Mouse (Mus musculus): Measurements from ENCODE around the gene Kalrn. TPM values are rescaled to one million over a fixed set of nuclear protein-coding genes. Genes with fewer than 3 reads are reported as not detected.

Gene Kalrn
- polyA plus RNA-seq, 1 experiment from 2014 or later, result 23.7 TPM

- ATAC-seq (ENCODE audit: low FRiP score), result no peak
- Histone ChIP-seq H3K9me3 (replicated peaks) (no peaks in the 10 kb centered on the region), H3K9ac (replicated peaks) (no peak overlapping the region), H3K27me3 (replicated peaks) (no peaks in the 10 kb centered on the region), H3K4me1 (no peaks in the 10 kb centered on the region), H3K4me3 (replicated peaks) (no peak overlapping the region), H3K27ac (replicated peaks) (no peak overlapping the region), H3K4me2 (no peak overlapping the region), H3K36me3 (no peaks in the 10 kb centered on the region)
- WGBS, result 88% methylated on average over 2 of the region's 2 CpGs
Observed at GRCm38 (mm10) chr16:34270681-34271080, 302.7 kb downstream of the Kalrn start.

GRCm38 (mm10) chr16:34269642-34270041 lies 303.7 kb downstream of the Kalrn start:
- Histone ChIP-seq H3K27ac (replicated peaks) (no peak overlapping the region), H3K9me3 (replicated peaks) (no peaks in the 10 kb centered on the region), H3K36me3 (no peaks in the 10 kb centered on the region), H3K4me3 (replicated peaks) (no peak overlapping the region), H3K4me1 (no peaks in the 10 kb centered on the region), H3K27me3 (replicated peaks) (no peaks in the 10 kb centered on the region), H3K4me2 (no peak overlapping the region), H3K9ac (replicated peaks) (no peak overlapping the region)
- ATAC-seq (ENCODE audit: low FRiP score), result no peak
- WGBS, result 81% methylated on average over 8 of the region's 8 CpGs

GRCm38 (mm10) chr16:34267751-34268150 lies 305.6 kb downstream of the Kalrn start:
- Histone ChIP-seq H3K27me3 (replicated peaks) (no peaks in the 10 kb centered on the region), H3K36me3 (no peaks in the 10 kb centered on the region), H3K4me2 (no peak overlapping the region), H3K9me3 (replicated peaks) (no peaks in the 10 kb centered on the region), H3K4me1 (peaks cover 7% of the 10 kb centered on the region; the same call in 1 of the 2 replicates), H3K4me3 (replicated peaks) (no peak overlapping the region), H3K27ac (replicated peaks) (no peak overlapping the region), H3K9ac (replicated peaks) (no peak overlapping the region)
- 90% methylated on average over 1 of the region's 1 CpGs for WGBS
- no peak for ATAC-seq (ENCODE audit: low FRiP score)

- Histone ChIP-seq H3K36me3 (no peaks in the 10 kb centered on the region), H3K27me3 (replicated peaks) (0 out of 2 replicates have a peak, but pooled peaks cover under 1% of the 10 kb centered on the region), H3K4me2 (no peak overlapping the region), H3K4me3 (replicated peaks) (no peak overlapping the region), H3K27ac (replicated peaks) (no peak overlapping the region), H3K9me3 (replicated peaks) (no peaks in the 10 kb centered on the region), H3K9ac (replicated peaks) (no peak overlapping the region), H3K4me1 (peaks cover 22% of the 10 kb centered on the region; the same call in 1 of the 2 replicates)
- ATAC-seq (ENCODE audit: low FRiP score), result no peak
- WGBS, result 86% methylated on average over 3 of the region's 3 CpGs
Observed at GRCm38 (mm10) chr16:34264671-34265070, 308.7 kb downstream of the Kalrn start.

- Histone ChIP-seq H3K27me3 (replicated peaks) (0 out of 2 replicates have a peak, but pooled peaks cover 6% of the 10 kb centered on the region), H3K9ac (replicated peaks) (no peak overlapping the region), H3K9me3 (replicated peaks) (no peaks in the 10 kb centered on the region), H3K4me3 (replicated peaks) (no peak overlapping the region), H3K4me1 (peaks cover 22% of the 10 kb centered on the region; the same call in 1 of the 2 replicates), H3K27ac (replicated peaks) (no peak overlapping the region), H3K4me2 (no peak overlapping the region), H3K36me3 (no peaks in the 10 kb centered on the region)
- no peak for ATAC-seq (ENCODE audit: low FRiP score)
- WGBS, result 61% methylated on average over 22 of the region's 22 CpGs
Observed at GRCm38 (mm10) chr16:34262731-34263460, 310.4 kb downstream of the Kalrn start.

GRCm38 (mm10) chr16:34260971-34261924 lies 312.1 kb downstream of the Kalrn start:
- peak; percentile 50; the same call in 1 of the 2 replicates for ATAC-seq (ENCODE audit: low FRiP score)
- no peak overlapping the region for H3K27ac ChIP-seq (replicated peaks)

GRCm38 (mm10) chr16:34254646-34255022 lies 318.7 kb downstream of the Kalrn start:
- Histone ChIP-seq H3K4me1 (peaks cover 4% of the 10 kb centered on the region), H3K4me3 (replicated peaks) (no peak overlapping the region), H3K9me3 (replicated peaks) (no peaks in the 10 kb centered on the region), H3K27ac (replicated peaks) (no peak overlapping the region), H3K27me3 (replicated peaks) (peaks cover 5% of the 10 kb centered on the region; the same call in 1 of the 2 replicates), H3K36me3 (0 out of 2 replicates have a peak, but pooled peaks cover 2% of the 10 kb centered on the region), H3K9ac (replicated peaks) (no peak overlapping the region), H3K4me2 (no peak overlapping the region)
- 23% methylated on average over 2 of the region's 2 CpGs for WGBS
- ATAC-seq (ENCODE audit: low FRiP score), result no peak; the same call in 1 of the 2 replicates

More at GRCm38 (mm10) chr16:34260971-34261924, 312.1 kb downstream of the Kalrn start:
- Histone ChIP-seq H3K9me3 (replicated peaks) (no peaks in the 10 kb centered on the region), H3K4me3 (replicated peaks) (no peak overlapping the region), H3K36me3 (no peaks in the 10 kb centered on the region), H3K9ac (replicated peaks) (no peak overlapping the region), H3K4me1 (peaks cover 22% of the 10 kb centered on the region; the same call in 1 of the 2 replicates), H3K4me2 (no peak overlapping the region), H3K27me3 (replicated peaks) (peaks cover 6% of the 10 kb centered on the region; the same call in 1 of the 2 replicates)
- WGBS, result 33% methylated on average over 10 of the region's 10 CpGs

- H3K4me3 ChIP-seq (replicated peaks), result no peak overlapping the region
- no peak overlapping the region for H3K9ac ChIP-seq (replicated peaks)
- H3K27ac ChIP-seq (replicated peaks), result no peak overlapping the region
- 68% methylated on average over 4 of the region's 4 CpGs for WGBS
- H3K4me2 ChIP-seq, result no peak overlapping the region
- ATAC-seq (ENCODE audit: low FRiP score), result no peak
- peaks cover 4% of the 10 kb centered on the region for H3K4me1 ChIP-seq
- H3K27me3 ChIP-seq (replicated peaks), result peaks cover 2% of the 10 kb centered on the region; the same call in 1 of the 2 replicates
- peaks cover 3% of the 10 kb centered on the region; the same call in 1 of the 2 replicates for H3K36me3 ChIP-seq
- H3K9me3 ChIP-seq (replicated peaks), result no peaks in the 10 kb centered on the region
Observed at GRCm38 (mm10) chr16:34254002-34254645, 319.2 kb downstream of the Kalrn start.

- 93% methylated on average over 3 of the region's 3 CpGs for WGBS
- no peak for ATAC-seq (ENCODE audit: low FRiP score)
Observed at GRCm38 (mm10) chr16:34252670-34253069, 320.7 kb downstream of the Kalrn start.

GRCm38 (mm10) chr16:34248256-34248655 lies 325.1 kb downstream of the Kalrn start:
- Histone ChIP-seq H3K4me1 (no peaks in the 10 kb centered on the region), H3K4me3 (replicated peaks) (no peak overlapping the region), H3K27me3 (replicated peaks) (no peaks in the 10 kb centered on the region), H3K9ac (replicated peaks) (no peak overlapping the region), H3K36me3 (peaks cover 8% of the 10 kb centered on the region), H3K27ac (replicated peaks) (no peak overlapping the region), H3K9me3 (replicated peaks) (no peaks in the 10 kb centered on the region), H3K4me2 (no peak overlapping the region)
- no peak for ATAC-seq (ENCODE audit: low FRiP score)
- WGBS, result 54% methylated on average over 4 of the region's 4 CpGs

More at GRCm38 (mm10) chr16:34252670-34253069, 320.7 kb downstream of the Kalrn start:
- Histone ChIP-seq H3K27me3 (replicated peaks) (no peaks in the 10 kb centered on the region; the same call in 1 of the 2 replicates), H3K36me3 (peaks cover 5% of the 10 kb centered on the region; the same call in 1 of the 2 replicates), H3K9ac (replicated peaks) (no peak overlapping the region), H3K4me2 (no peak overlapping the region), H3K4me3 (replicated peaks) (no peak overlapping the region), H3K27ac (replicated peaks) (no peak overlapping the region), H3K9me3 (replicated peaks) (no peaks in the 10 kb centered on the region), H3K4me1 (peaks cover 4% of the 10 kb centered on the region)

All from neural tube, embryonic 15.5 days (tissue).